Mouse (Mus musculus) kidney, postnatal 4 days (tissue): ENCODE data around the gene Cutc.

Experiments
- DNase-seq, 2 experiments: peaks; one replicate each; pipeline ENCODE4 v3.0.0; 2021; ENCODE audit warnings: mixed read lengths in 2 of 2

Cutc gene

DNA sequence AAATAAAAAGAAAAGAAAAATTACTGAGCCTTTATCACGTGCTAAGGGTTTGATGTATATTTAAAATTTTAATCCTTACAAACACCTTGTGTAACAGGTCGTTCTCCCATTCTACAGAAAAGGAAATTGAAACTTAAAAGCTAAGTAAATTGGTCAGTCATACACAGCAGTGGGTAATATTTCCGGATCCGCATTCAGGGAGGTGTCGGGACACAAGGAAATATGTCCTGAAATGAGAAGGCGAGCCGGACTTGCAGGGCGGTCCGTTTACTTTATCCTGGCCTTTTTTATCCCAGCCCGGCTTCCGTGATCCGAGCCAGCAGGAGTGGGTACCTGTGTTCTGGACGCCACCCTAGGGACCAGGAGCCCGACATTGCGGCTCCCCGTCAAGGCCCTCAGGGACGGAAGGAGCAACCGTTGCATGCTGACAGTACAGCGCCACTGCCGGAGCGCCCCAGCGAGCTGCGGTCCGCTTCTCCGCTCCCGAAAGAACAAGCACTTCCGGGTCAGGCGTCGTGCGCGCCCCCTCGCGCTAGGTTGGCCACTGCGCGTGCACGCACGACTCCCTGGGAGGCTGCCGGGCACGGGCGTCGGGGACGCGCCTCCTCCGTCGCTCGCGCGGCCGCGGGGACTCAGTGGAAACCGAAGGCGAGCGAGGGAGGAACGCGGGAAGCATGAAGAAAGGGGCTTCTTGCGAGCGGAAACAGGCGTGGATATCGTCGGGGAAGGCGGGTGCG is at the start of gene Cutc, which contains the start of gene Cox15:
Gene Cutc, plus strand, starts transcription at position 508 of the 737 bp plus-strand sequence.
Gene Cox15, minus strand, starts transcription at position 512 of the 737 bp plus-strand sequence.
- DNase-seq: peak; percentile 98 to 99

DNA sequence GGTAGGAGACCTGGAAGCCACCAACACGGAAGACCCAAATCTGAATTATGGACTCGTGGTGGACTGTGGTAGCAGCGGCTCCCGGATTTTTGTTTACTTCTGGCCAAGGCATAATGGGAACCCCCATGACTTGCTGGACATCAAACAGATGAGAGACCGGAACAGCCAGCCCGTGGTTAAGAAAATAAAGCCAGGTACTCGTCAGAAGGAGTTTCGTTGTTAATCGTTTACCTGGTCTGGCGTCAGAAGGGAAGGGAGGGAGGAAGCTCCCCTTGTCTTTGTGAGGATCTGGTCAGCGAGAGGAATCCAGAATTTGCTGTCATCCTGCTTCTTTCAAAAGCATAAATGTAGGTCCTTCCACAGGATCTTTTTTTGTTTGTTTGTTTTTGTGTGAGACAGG is 48.6 kb upstream of the Cutc start:
- DNase-seq: peak; percentile 16 to 38

DNA sequence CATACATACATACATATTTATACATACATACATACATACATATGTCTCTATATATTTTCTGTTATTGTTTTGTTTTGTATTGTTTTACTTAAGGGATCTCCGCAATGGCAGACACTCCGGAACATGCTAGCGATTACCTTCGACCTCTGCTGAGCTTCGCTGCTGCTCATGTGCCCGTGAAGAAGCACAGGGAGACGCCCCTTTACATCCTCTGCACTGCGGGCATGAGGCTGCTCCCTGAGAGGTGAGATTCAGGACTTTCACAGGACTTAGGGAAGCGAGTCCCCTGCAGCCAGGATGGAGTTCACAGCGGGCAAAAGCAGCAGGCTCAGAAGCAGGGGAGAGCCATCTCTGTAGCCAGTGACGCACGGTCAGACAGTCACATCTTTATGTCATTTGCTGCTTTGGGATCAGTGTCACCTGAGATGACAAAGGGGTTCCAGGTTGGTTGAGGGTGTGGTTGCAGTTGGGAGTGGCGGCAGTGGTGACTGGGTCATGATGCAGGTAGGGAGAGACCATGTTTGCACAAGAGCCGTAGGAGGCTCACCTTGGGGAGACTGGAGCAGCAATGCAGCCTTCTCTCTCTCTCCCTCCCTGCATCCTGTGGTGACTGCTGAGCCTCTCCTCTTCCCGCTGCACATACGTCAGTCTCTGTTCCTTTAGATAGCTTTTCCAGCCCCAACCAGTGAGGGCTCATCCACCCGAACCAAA is 47.9 kb upstream of the Cutc start:
- no peak for DNase-seq

DNA sequence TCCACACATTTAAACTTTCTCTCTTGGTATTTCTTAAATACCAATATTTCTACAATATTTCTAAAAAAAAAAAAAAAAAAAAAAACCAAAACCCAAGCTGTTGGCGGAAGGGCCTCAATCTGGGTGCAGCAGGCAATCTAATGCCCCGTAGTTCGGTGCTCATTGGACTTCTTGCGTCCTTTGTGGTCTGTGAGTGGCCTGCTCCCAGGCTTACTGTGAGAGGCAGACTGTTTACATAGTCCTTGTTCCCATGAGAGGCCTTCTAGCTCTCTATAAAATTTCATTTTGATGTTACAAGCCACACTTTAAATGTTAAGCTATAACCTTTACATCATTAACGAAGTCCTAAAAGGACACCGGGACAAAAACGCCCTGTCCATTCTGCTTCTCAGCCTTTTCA is 44.6 kb upstream of the Cutc start:
- no peak for DNase-seq

DNA sequence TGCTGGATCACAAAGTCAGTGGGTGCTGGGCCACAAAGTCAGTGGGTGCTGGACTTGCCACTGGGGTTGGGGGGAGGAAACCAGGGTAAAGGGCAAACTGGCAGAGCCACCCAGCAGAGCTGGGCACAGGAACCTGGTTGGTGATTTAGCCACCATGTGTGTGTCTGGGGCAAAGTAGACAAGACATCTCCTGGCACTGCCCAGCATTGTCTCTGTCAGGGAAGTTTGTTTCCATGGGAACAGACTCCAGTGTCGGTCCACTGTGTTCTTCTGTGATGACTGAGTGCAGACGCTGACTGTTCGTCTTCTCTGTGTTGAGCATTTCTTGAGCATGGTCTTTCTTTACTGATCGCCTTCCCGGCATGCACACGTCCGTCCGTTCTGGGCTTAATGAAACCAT is 43.5 kb upstream of the Cutc start:
- no peak for DNase-seq

DNA sequence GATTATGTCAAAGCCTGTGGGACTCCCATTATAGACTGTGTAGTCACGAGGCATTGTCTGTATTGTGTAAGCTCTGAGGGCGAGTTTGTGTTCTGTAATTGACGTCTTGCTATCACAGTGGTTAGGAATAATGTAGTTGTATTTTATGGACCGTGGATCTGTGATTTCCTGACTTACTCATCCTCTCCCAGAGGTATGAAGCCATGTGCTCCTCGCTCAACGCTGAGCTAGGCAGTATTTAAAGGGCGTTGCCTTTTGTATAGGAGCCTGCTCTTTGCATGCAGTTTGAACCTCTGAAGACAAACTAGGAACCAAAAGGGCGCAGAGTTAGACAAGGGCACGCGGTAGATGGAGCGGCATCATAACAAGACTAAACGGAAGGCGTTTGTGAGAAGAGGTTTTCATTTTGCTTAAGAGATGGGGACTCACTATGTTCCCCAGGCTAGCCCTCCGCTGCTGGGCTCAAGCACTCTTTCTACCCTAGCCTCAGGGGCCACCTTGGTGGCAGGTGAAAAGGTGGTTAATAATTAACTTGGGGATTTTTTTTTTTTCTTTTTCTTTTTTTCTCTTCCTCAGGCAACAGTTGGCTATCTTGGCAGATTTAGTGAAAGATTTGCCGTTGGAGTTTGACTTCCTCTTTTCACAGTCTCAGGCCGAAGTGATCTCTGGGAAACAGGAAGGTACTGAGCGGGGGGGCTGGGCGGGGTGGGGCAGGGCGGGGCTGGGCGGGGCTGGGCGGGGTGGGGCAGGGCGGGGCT is 41.5 kb upstream of the Cutc start:
- DNase-seq: peak in 1 of 2 experiments; percentile 26

DNA sequence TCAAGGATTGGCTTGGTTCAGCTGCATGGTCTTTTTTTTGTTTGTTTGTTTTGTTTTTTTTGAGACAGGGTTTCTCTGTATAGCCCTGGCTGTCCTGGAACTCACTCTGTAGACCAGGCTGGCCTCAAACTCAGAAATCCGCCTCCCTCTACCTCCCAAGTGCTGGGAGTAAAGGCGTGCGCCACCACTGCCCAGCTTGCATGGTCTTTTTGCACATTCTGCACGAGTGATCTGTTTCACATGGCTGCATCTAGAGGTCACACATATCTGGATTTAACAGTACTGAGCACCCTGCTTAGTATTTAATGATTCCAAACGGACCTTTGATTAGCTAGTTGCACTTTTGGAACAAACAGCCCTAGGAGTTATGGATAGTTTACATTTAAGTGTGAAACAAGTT is 40.8 kb upstream of the Cutc start:
- peak in 1 of 2 experiments; percentile 27 for DNase-seq

DNA sequence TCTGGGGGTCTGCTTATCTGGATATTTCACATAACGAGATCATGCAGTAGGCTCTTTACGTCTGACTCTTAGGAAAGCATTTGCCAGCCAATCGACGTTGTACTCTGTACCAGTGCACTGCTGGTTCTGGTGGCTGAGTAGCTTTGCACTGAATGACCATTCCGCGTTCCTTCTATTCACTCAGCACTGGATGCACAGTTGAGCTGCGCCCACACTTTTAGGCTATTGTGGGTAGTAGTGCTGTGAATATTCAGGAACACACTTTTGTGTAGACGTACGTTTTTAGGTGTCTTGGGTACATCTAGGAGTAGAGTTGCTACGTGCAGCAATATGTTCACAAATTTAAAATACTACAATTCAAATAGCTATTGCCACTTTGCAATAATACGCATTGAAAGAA is 32.7 kb upstream of the Cutc start:
- DNase-seq: no peak

DNA sequence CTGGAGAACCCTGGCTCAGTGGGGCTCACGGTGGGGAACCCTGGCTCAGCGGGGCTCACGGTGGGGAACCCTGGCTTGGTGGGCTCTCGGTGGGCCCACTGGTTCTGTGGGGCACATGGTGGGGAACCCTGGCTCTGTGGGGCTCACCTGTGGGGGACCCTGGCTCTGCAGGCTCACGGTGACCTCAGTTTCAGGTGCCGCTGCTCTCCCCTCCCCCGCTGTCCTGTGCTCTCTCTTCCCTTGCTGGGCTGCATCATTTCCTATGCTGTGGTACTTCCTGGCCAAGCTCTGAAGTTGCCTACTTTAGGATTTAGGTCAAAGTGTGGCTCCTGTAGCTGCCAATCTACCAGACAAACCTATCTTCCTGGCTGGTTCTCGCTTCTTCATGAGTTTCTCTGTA is 29.9 kb upstream of the Cutc start:
- no peak for DNase-seq

DNA sequence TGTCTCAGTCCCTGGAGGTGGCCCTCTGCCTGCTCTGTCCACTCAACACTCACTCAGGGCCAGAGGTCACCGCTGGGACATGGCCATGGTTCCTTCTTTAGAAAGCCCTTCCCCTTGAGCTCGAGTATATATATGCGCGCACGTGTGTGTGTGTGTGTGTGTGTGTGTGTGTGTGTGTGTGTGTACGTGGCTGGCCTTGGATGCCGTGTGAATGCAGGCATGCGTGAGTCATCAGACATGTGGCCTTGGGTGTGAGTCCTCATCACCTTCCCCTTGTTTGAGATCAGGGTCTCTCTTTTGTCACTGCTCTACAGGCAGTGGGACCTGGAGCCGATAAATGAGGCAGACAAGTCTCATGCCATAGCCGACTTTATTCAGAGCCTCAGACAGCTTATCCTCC is 29.3 kb upstream of the Cutc start:
- DNase-seq: no peak

DNA sequence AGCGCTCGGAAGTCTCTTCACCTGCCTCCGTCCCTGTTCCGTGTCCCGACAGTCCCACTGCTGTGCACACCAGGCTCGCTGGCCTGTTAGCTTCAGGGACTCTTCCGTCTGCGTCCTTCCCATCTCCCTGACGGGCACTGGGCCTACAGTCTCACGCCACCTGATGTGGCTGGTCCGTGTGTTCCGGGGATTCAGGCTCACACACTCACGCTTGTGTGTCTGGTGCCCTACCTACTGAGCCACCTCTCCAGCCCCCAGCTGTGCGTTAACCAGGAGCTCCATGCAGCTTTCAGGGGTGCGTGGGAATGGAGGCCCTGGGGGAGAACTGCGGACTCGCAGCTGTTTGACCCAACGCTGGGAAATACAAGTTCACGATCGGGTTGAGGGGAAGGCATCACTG is 28.6 kb upstream of the Cutc start:
- no peak for DNase-seq

DNA sequence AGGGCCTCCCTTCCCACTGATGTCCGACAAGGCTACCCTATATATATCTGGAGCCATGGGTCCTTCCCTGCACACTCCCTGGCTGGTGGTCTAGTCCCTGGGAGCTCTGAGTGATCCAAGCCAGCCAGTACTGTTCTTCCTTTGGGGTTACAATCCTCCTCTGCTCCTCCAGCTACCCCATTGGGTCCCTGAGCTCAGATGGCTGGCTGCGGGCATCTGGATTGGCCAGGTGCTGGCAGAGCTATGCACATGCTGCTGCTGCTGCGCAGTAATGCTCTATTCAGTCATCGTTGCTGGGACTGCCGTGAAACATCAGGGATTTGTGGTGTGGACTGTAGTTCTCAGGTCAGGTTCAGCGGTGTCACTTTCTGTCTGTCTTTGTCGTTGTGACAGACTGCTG is 28.0 kb upstream of the Cutc start:
- no peak for DNase-seq

DNA sequence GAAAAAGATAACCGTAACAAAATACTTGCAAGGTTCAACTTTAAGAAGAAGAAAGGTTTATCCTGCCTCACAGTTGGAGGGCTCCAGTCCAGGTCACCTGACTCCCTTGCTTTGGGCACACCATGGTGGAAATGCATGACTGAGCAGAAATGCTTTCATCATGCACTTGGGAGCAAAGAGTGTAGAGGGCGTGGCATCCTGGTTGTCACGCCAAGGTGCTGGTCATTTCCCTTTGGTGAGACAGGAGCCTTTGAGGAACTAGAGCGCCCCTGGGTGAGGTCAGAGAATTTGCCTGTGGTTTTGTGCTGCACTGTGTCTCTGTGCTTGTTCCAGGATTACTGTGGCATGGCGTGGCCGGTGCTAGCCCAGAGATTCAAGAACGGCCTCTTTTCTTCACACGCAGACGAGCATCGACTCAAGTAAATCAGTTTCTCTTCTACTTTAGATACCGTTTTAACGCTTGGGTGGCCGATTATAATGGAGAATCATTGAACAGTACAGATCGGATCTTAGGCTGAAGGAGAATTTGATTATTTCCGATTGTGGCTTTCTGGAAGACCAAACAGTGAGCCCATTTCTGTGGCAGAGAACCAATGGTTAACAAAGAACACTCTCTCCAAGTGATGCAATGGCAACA is 26.2 kb upstream of the Cutc start:
- no peak for DNase-seq

DNA sequence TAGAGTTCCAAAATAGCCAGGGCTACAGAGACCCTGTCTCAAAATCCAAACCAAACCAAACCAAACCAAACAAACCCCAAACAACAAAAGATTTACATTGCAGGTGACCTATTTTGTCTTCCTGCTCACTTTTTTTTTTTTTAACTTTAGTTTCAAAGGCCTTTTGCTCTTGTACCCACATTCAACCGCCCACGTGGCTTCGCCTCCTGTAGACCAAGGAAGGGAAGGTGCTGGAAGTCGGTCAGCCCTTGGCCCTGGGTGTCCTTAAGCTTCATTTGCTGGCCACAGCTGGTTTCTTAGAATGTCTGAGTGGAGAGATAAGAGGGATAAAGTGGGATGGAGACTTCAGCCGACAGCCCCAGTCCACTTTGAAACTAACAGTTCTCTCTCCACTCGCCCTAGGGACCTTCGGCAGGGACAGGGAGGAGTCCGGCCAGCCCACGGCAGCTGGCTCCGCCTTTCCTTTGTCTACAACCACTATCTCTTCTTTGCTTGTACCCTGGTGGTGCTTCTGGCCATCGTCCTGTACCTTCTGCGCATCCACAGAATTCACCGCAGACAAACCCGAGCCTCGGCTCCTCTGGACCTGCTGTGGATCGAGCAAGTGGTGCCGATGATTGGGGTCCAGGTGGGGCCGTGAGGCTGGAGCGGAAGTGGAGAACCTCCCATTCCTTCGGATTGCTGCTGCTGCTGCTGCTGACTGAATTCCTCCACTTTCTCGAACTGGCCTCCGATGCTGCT is 23.3 kb upstream of the Cutc start:
- peak; percentile 37 to 63 for DNase-seq

DNA sequence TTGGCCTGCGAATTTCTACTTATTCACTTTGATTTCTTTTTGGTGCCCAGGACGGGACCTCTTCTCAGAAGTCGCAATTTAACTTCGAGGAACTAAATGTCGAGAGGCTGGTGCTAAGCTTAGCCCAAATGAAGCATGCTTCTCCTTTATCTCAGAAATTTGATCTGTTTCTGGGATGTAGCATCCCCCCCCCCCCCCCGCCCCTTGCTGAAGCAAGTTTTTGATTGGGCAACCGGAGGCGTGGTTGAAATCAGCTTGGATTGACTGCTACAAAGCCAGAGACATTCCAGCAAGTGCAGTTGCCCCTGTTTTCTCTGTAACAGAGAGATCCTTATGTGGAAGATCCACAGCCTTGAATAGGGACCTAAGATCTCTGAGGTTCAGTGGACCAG is 22.8 kb upstream of the Cutc start:
- DNase-seq: peak in 1 of 2 experiments; percentile 35

DNA sequence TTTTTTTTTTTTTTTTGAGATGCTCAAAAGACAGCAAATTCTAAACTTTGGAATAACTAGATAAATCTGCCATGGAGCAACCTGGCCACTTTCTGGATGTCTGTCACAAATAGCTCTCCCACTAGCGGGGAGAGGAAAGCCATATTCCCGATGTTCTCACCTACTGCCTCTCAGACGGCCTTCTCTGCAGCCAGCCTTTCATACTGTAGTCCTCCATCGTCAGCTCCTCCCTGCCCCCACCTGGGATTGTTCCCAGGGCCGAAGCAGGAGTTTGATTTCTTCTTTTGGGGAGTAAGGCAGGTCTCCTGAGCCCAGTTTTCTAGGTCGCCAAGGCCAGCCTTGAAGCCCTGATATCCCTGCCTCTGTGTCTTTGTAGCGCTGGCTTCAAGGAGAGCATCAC is 21.6 kb upstream of the Cutc start:
- no peak for DNase-seq

DNA sequence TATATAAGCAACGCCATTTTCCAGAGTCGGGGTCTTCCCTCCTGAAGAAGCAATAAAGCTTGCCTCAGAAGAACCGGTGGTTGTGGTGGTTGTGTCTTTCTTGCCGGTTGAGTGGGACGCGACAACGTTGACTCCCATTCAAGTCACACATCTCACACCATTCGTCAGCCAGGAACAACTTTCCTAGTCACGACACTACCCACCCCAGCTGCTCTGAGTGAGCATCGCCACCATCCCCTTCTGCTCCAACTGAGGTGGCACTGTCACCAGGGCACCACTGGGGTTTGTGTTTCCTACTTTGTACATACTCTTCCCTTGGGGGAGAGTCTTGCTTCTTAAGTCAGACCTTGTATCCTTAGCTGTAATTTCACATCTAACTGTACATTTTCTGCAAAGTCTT is 14.4 kb upstream of the Cutc start:
- no peak for DNase-seq

DNA sequence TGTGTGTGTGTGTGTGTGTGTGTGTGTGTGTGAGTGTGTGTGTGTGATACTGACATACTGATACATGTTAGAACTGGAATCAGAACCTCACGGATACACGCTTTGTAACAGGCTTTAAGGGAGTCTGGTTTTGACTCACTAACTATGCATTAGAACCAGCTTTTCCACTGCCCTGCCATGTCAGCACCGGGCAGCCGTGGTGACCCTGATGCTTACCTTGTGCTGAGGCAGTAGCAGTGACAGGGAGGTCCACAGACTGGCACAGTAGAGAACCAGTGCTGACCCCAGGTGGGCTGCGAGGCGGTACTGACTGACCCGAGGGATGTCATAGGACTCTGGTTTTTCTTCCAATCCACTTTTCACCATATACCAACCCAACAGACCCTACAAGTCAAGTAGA is 9.4 kb upstream of the Cutc start:
- no peak for DNase-seq

DNA sequence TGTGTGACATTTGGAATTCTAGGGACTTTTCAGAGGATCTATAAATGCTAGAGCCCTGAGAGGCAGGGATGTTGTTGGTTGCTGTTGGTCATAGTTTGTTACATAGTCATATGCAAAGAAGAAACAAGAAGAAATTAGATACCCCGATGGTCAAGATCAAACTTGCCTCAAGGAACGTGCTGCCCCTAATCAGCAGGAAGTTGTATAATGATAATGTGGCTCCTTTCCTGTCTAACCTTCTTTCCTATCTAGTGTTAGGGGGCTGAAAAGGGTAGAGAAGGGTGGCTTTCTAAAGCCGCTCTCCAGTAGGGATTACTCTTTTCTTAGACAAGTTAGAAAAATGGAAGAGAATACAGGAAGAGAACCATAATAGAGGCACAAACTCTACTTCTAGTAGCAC is 7.1 kb upstream of the Cutc start:
- no peak for DNase-seq

DNA sequence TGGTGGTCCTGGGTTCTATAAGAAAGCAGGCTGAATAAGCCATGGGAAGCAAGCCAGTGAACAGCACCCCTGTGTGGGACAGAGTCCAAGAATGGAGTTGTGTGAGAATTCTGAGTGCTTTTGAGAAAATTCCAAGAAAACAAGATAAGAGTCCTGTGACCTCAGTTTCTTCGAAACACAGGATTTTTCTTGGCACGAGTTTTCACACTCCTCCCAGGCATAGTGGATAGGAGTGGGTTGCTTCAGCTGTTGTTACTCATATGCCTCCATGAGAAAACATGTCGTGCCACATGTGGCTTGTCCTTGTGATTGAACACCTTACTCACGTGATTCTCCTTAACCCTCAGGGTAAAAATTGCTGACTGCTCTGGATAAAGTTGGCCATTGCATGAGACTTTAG is 4.9 kb upstream of the Cutc start:
- no peak for DNase-seq

DNA sequence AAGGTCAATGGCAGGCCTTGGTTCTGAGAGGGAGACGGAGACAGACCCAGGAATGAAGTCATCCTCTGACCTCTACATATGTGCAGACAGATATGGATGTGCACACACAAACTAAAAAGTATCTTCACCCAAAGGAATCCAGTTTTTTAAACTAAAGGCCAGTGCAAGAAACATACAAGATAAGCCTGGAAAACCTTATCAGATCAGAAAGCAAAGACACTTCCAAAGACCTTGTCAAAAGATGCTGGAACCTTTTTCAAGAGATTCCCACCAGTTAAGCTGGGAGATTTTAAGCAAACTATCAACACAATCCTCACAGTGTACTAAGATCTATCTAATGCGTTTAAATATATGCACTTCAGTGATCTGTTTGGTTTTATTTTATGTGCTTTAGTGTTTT is 2.8 kb upstream of the Cutc start:
- no peak for DNase-seq

DNA sequence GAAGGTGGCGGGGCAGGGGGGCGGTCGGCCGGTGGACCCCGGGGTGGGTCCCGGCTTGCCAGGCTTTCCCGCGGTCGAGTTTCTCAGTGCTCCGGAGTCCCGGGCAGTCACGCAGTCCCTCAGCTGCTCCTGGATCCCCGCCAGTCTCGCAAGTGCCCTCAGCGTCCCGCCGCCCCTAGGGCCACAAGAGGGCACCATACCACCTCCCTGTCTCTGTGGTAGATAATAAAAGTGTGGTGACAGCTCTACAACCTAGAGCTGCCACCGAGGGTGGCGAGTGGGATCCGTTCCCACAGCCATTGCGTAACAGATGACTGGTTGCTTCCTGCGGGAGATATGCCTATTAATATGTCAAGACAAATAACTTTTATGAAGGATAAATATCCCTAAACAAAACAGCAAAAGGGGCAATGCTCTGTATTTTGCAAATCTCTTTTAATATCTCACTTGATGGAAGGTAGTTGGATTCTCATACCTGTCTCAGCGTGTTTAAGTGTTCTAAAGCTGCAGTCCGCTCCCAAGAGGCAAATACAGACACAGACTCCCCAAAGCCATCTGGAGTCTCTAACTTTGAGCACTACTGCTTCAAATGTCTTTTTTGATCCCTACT is 535 bp downstream of the Cutc start:
- peak; percentile 92 to 95 for DNase-seq
